Mouse (Mus musculus) liver, adult 2 months (tissue): ENCODE results near the gene Pim1.

ENCODE experiments used
- CTCF ChIP-seq: fragments of 200-500 bp; IDR thresholded peaks from 2 replicates; pipeline ENCODE4 v1.5.1; 2011; ENCODE audit warnings: low read depth, low read length, control low read depth
- POLR2A ChIP-seq: fragments of 200-500 bp; IDR thresholded peaks from 2 replicates; pipeline ENCODE4 v1.6.1; 2011; ENCODE audit warnings: low read length, control low read depth; ENCODE audit not compliant: insufficient read depth; ENCODE audit errors: extremely low read depth

- TF ChIP-seq POLR2A (no peak), CTCF (no peak)
Measured at GRCm38 (mm10) chr17:29540426-29540825, 49.9 kb downstream of the Pim1 start.
